Mouse (Mus musculus): ENCODE results near the gene Dusp18. TPM values are rescaled to one million over a fixed set of nuclear protein-coding genes. Genes with fewer than 3 reads are reported as not detected.

Dusp18 gene
- total and polyA plus RNA-seq, 3 experiments, result 2.8 to 6.6 (median 4.8) TPM

- H3K9me3 ChIP-seq (replicated peaks; ENCODE audit: low read length), result no peaks in the 10 kb centered on the region
- no peak overlapping the region for H3K4me2 ChIP-seq (ENCODE audit: insufficient read depth, low read depth, poor library complexity, severe bottlenecking)
- dilution Hi-C loops (cut with MboI; ENCODE audit: extremely low pct_ligation_motif_present, extremely low pct_unique_long_range_greater_than_20kb, low sequenced_read_pairs) (no loop called here), in situ Hi-C loops (cut with MboI; ENCODE audit: low pct_ligation_motif_present, low pct_unique_long_range_greater_than_20kb, low sequenced_read_pairs) (no loop called here)
- H3K36me3 ChIP-seq (replicated peaks in 1 of 2; ENCODE audit: control insufficient read depth in 1 of 2, insufficient read depth in 1 of 2, low read length in 1 of 2), result no peaks in the 10 kb centered on the region
- DNase-seq (ENCODE audit: extremely low read depth), result no peak
- no peak overlapping the region for H3K4me3 ChIP-seq (replicated peaks in 1 of 3; ENCODE audit: low read depth in 2 of 3, low read length in 2 of 3, poor library complexity in 1 of 3)
- H3K4me1 ChIP-seq (ENCODE audit: control insufficient read depth in 1 of 2, insufficient read depth in 2 of 2), result peaks cover 7 to 15% of the 10 kb centered on the region in 2 experiments
- TF ChIP-seq HCFC1 (IDR thresholded peaks at IDR 0.05; ENCODE audit: low read depth, low read length) (no peak), ZNF384 (IDR thresholded peaks at IDR 0.05; ENCODE audit: low read depth, low read length) (no peak), ELF1 (IDR thresholded peaks at IDR 0.05; ENCODE audit: low read depth, low read length) (no peak), CTCF (conservative IDR thresholded peaks at IDR 0.05 in 1 of 2, IDR thresholded peaks at IDR 0.05 in 1 of 2; ENCODE audit: low read depth in 2 of 2, low read length in 2 of 2) (no peak), MAX (IDR thresholded peaks at IDR 0.05; ENCODE audit: low read length) (no peak), MYC (IDR thresholded peaks at IDR 0.05; ENCODE audit: low read depth, low read length) (no peak), BHLHE40 (IDR thresholded peaks at IDR 0.05; ENCODE audit: low read depth, low read length) (no peak), MAFK (IDR thresholded peaks at IDR 0.05; ENCODE audit: insufficient replicate concordance, low read length) (no peak)
- H3K9ac ChIP-seq (ENCODE audit: insufficient read depth, low read depth), result no peak overlapping the region
- peaks cover 2% of the 10 kb centered on the region for H3K27me3 ChIP-seq (replicated peaks)
- H3K79me2 ChIP-seq (replicated peaks; ENCODE audit: control insufficient read depth, extremely low read depth, insufficient read depth, poor library complexity, severe bottlenecking), result no peaks in the 10 kb centered on the region
- no peak overlapping the region for H3K27ac ChIP-seq (ENCODE audit: insufficient read depth, low read depth)
These were observed 18.6 kb upstream of the Dusp18 start for GRCm38 (mm10) chr11:3876419-3876818.

GRCm38 (mm10) chr11:3878660-3879059 lies 16.4 kb upstream of the Dusp18 start:
- no peak overlapping the region for H3K4me2 ChIP-seq (ENCODE audit: insufficient read depth, low read depth, poor library complexity, severe bottlenecking)
- H3K4me3 ChIP-seq (replicated peaks in 1 of 3; ENCODE audit: low read depth in 2 of 3, low read length in 2 of 3, poor library complexity in 1 of 3), result no peak overlapping the region
- DNase-seq (ENCODE audit: extremely low read depth), result peak; percentile 45
- dilution Hi-C loops (cut with MboI; ENCODE audit: extremely low pct_ligation_motif_present, extremely low pct_unique_long_range_greater_than_20kb, low sequenced_read_pairs), result no loop called here
- H3K27me3 ChIP-seq (replicated peaks), result peaks cover 3% of the 10 kb centered on the region
- peaks cover 7 to 17% of the 10 kb centered on the region in 2 experiments for H3K4me1 ChIP-seq (ENCODE audit: control insufficient read depth in 1 of 2, insufficient read depth in 2 of 2)
- no peaks in the 10 kb centered on the region for H3K9me3 ChIP-seq (replicated peaks; ENCODE audit: low read length)
- H3K36me3 ChIP-seq (replicated peaks in 1 of 2; ENCODE audit: control insufficient read depth in 1 of 2, insufficient read depth in 1 of 2, low read length in 1 of 2), result no peaks in the 10 kb centered on the region
- H3K27ac ChIP-seq (ENCODE audit: insufficient read depth, low read depth), result no peak overlapping the region
- H3K9ac ChIP-seq (ENCODE audit: insufficient read depth, low read depth), result no peak overlapping the region
- in situ Hi-C loops (cut with MboI; ENCODE audit: low pct_ligation_motif_present, low pct_unique_long_range_greater_than_20kb, low sequenced_read_pairs), result no loop called here
- H3K79me2 ChIP-seq (replicated peaks; ENCODE audit: control insufficient read depth, extremely low read depth, insufficient read depth, poor library complexity, severe bottlenecking), result no peaks in the 10 kb centered on the region
- TF ChIP-seq MAZ (IDR thresholded peaks at IDR 0.05; ENCODE audit: low read depth, low read length) (no peak), IRF4 (IDR thresholded peaks at IDR 0.05; ENCODE audit: low read depth, low read length) (no peak), KAT2A (IDR thresholded peaks at IDR 0.05; ENCODE audit: insufficient replicate concordance, low read length) (no peak), MAFK (IDR thresholded peaks at IDR 0.05; ENCODE audit: insufficient replicate concordance, low read length) (no peak), ZKSCAN1 (IDR thresholded peaks at IDR 0.05; ENCODE audit: borderline replicate concordance, low read depth, low read length) (no peak), PAX5 (IDR thresholded peaks at IDR 0.05; ENCODE audit: low read length) (no peak), E2F4 (IDR thresholded peaks at IDR 0.05; ENCODE audit: insufficient replicate concordance, low read depth, low read length) (no peak), ZNF384 (IDR thresholded peaks at IDR 0.05; ENCODE audit: low read depth, low read length) (no peak), POLR2A (IDR thresholded peaks at IDR 0.05; ENCODE audit: low read depth, low read length) (no peak), MXI1 (IDR thresholded peaks at IDR 0.05; ENCODE audit: low read depth, low read length) (peak; percentile 36; the same call in 1 of the 2 replicates), ELF1 (IDR thresholded peaks at IDR 0.05; ENCODE audit: low read depth, low read length) (no peak), CTCF (conservative IDR thresholded peaks at IDR 0.05 in 1 of 2, IDR thresholded peaks at IDR 0.05 in 1 of 2; ENCODE audit: low read depth in 2 of 2, low read length in 2 of 2) (no peak), MYC (IDR thresholded peaks at IDR 0.05; ENCODE audit: low read depth, low read length) (0 out of 2 replicates have a peak, but pooled peaks have one; percentile 21), CHD1 (IDR thresholded peaks at IDR 0.05; ENCODE audit: low read depth, low read length) (no peak), MAX (IDR thresholded peaks at IDR 0.05; ENCODE audit: low read length) (peak; percentile 90), USF2 (conservative IDR thresholded peaks at IDR 0.05; ENCODE audit: low read depth, low read length) (peak; percentile 97), JUND (conservative IDR thresholded peaks at IDR 0.05; ENCODE audit: low read depth, low read length) (no peak), ETS1 (conservative IDR thresholded peaks at IDR 0.05; ENCODE audit: low read depth, low read length) (peak; percentile 29), GABPA (IDR thresholded peaks at IDR 0.05; ENCODE audit: insufficient replicate concordance, low read depth, low read length) (no peak), ZC3H11A (IDR thresholded peaks at IDR 0.05; ENCODE audit: low read depth, low read length) (no peak), SIN3A (IDR thresholded peaks at IDR 0.05; ENCODE audit: low read length) (peak; percentile 41; the same call in 1 of the 2 replicates), TBP (conservative IDR thresholded peaks at IDR 0.05; ENCODE audit: low read depth, low read length) (no peak), CHD2 (IDR thresholded peaks at IDR 0.05; ENCODE audit: low read length) (no peak), RCOR1 (conservative IDR thresholded peaks at IDR 0.05; ENCODE audit: low read depth, low read length) (no peak), BHLHE40 (IDR thresholded peaks at IDR 0.05; ENCODE audit: low read depth, low read length) (peak; percentile 95), NRF1 (IDR thresholded peaks at IDR 0.05; ENCODE audit: low read depth, low read length) (no peak), USF1 (IDR thresholded peaks at IDR 0.05; ENCODE audit: low read depth, low read length) (peak; percentile 89), SMC3 (IDR thresholded peaks at IDR 0.05; ENCODE audit: low read depth, low read length) (no peak), UBTF (IDR thresholded peaks at IDR 0.05; ENCODE audit: low read depth, low read length) (no peak), EP300 (IDR thresholded peaks at IDR 0.05; ENCODE audit: low read length) (no peak), POLR2AphosphoS2 (IDR thresholded peaks at IDR 0.05; ENCODE audit: low read depth, low read length) (no peak), JUN (IDR thresholded peaks at IDR 0.05; ENCODE audit: insufficient read depth, low read depth, low read length) (no peak)
